Mouse (Mus musculus): Measurements from ENCODE around the gene H2-Oa. TPM values are rescaled to one million over a fixed set of nuclear protein-coding genes. Genes with fewer than 3 reads are reported as not detected.
A peak's percentile ranks its signal among the peaks of the same experiment; 100 is the strongest.

Gene H2-Oa
- total RNA-seq, 2 experiments from 2014 or later = not detected

DNA sequence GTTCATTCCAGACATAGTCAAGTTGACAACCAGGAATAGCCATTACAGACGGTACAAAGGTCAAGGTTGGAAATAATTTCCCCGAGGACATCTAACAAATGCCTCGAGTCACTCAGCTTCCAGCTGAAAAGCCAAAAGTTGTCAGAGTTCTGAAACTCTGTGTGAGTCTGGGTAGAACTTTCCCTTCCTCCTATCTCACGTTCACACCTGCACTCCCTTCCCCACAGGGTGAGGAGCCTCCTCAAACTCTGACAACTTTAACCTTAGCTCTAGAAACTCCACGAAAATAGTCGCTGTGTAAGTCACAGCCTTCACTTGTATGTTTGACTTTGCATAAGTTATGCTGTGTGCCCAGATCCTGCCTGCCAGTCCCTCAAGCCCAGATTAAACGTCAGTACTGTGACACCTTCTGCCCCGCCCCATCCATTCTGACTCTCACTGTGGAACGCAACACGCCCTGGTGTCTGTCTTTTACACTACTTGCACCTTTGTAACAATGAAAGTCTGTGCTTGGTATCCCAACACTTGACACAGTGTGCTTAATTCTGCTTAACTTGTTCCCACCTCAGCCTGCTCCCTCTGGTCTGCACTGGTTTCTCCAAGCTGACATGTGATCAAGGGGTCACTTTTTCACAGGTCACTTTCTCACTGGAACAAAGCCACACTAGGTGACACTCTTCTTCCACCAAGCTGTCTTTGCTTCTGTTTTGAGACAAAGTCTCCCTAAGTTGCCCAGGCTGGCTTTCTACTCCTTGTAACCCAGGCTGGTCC is 6.8 kb downstream of the H2-Oa start:
- intact Hi-C loops (cut with DNase I) = no loop called here
- DNase-seq = no peak

DNA sequence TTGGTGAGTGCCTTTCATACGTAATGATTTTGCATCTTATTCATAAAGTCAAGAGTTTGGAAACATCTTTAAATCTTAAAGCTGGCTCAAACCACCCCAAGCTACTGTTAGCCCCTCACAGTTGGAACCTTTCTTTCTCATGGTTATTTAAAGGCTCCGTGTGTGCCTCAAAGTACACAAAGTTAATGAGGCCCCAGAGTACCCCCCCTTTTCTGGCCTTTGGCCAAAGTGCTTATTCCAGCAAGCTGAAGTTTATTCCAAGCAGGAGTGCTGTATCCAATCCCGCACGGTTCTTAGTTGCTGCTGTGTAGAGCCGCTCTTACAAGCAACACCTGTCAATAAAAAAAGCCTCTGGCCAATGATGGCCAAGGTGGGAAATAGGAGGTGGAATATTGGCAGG is 7.4 kb downstream of the H2-Oa start:
- DNase-seq = no peak
- intact Hi-C loops (cut with DNase I) = no loop called here

DNA sequence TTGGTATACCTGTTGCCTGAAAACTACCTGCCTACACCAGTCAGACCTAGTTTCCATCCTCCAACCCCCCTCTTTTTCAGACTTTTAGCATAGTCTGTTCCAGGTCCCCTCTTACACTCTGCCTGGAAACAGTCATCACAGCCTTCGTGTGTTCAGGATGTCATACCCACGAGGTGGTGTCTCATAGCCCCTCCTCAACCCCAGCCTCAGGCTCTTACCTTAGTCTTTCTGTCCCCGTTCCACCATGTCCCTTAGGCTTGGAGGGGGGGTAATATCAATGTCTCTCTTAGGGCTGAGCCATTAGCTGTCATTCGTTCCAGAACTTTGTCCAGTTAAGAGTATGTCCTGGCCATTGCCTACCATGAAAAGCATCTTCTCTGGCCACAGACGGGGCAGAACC is 9.0 kb downstream of the H2-Oa start:
- intact Hi-C loops (cut with DNase I) = loop anchor here (5.0 kb wide), 1 partner anchor 66 kb away; no protein-coding TSS in a partner anchor
- no peak for DNase-seq

DNA sequence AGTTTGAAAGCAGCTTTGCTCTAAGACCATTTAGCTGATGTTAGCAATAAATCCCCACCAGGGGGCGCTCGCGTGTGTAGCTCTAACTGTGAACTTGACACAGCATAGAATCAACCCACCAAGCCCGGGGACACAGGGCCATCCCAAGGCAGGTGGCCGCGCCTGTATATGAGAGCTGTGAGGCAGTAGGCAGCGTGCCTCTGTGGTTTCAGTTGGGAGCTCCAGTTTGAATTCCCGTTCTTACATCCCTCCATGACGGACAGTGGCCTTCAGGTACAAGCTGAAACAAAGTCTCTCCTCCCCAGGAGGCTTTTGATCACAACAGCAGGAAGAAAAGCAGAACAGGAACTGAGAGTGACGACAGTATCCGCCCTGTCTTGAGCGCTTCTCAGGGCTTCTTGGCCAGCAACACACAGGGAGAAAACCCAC is 9.5 kb downstream of the H2-Oa start:
- peak; percentile 90 to 94 for DNase-seq
- intact Hi-C loops (cut with DNase I) = loop anchor here (5.0 kb wide), 1 partner anchor 66 kb away; no protein-coding TSS in a partner anchor

DNA sequence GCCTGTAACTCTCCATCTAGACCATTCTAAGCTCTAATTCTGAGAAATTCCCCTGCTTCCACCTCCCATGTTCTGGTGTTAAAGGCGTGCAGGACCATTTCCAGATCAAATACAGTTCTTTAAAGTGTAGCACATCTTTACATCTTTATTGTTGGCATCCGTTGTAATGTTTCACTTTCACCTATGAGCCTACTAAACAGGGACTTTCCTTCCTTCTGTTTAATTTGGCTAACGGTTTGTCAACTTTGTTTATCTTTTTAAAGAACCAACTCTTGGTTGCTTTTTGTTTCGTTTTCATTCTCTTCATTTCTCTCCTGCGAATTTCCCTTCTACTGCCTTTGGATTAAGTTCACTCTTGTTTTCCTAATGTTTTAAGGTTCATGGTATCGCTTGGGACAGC is 10.7 kb downstream of the H2-Oa start:
- intact Hi-C loops (cut with DNase I) = loop anchor here (5.0 kb wide), 1 partner anchor 64 kb away; no protein-coding TSS in a partner anchor
- DNase-seq = no peak

DNA sequence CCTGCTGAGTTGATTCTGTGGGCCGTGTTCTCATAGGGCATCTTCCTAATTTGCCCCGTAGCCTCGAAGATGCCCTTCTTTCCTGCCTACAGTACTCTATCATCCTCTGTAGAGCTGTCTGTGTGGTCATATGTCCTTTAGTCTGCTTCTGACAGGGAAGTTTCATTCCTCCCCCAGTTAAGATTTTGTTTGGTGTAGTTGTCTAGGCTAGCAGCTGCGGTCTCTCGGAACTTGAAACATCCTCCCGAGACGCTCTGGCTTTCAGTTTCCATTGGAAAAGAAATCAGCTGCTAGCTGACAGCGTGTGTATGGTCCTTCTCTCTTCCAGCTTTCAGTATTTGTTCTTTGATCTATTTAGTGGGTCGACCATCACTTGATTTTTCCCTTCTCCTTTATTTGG is 12.7 kb downstream of the H2-Oa start:
- intact Hi-C loops (cut with DNase I) = loop anchor here (5.0 kb wide), 1 partner anchor 62 kb away; no protein-coding TSS in a partner anchor
- DNase-seq = no peak

DNA sequence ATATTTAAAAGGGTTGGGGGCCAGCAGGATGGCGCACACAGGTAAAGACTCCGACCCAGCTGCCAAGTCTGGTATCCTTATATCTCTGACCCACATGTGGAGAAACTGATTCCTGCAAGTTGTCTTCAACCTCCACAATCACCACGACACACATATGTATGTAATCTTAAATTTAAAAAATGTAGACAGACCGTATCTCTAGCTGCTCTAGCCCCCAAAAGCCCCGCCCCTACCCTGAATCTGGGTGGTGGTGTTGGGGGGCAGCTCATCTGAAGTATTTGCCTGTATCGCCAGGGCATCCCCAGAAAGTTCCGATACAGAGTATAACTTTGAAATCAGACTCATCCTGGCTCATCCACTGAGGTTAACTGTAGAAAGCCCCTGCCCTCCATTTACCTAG is 14.4 kb downstream of the H2-Oa start:
- intact Hi-C loops (cut with DNase I) = no loop called here
- no peak for DNase-seq

DNA sequence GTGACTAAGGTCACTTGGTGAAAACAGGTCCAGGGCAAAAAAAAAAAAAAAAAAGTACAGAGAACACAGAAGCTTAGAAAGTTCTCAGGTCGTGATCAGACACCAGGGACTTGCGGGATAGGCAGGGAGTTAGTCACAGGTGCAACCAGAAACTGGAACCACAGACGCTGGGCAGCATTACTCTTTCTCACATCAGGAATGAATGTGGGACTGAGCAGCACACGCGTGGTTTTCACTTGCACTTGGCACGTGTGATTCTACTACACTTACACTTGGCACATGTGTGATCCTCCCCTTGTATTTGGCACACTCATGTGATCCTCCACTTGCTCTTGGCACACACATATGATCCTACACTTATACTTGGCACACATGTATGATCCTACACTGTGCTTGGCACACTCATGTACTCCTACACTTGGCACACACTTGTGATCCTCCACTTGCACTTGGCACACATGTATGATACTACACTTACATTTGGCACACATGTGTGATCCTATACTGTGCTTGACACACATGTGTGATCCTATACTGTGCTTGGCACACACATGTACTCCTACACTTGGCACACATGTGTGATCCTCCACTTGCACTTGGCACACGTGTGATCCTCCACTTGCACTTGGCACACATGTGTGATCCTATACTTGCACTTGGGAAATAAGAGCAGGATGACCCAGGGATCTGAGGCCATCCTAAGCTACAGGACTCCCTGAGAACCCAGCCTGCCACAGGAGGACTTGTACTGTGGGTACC is 15.1 kb downstream of the H2-Oa start:
- DNase-seq = no peak
- intact Hi-C loops (cut with DNase I) = no loop called here

DNA sequence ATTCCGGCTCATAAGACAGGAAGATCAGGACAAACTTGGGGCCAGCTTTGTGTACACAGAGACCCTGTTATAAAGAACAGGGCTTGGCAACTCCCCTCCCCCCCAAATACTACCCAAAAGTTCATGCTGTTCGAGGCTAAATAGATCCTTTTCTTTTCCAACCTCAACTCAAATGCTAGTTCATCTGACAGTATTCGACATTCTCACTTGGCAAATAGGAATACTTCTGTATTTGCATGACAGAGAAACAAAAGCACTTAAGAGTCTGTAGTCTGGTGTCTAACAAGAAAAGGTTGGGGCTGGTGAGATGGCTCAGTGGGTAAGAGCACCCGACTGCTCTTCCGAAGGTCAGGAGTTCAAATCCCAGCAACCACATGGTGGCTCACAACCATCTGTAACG is 16.3 kb downstream of the H2-Oa start:
- intact Hi-C loops (cut with DNase I) = no loop called here
- no peak for DNase-seq

DNA sequence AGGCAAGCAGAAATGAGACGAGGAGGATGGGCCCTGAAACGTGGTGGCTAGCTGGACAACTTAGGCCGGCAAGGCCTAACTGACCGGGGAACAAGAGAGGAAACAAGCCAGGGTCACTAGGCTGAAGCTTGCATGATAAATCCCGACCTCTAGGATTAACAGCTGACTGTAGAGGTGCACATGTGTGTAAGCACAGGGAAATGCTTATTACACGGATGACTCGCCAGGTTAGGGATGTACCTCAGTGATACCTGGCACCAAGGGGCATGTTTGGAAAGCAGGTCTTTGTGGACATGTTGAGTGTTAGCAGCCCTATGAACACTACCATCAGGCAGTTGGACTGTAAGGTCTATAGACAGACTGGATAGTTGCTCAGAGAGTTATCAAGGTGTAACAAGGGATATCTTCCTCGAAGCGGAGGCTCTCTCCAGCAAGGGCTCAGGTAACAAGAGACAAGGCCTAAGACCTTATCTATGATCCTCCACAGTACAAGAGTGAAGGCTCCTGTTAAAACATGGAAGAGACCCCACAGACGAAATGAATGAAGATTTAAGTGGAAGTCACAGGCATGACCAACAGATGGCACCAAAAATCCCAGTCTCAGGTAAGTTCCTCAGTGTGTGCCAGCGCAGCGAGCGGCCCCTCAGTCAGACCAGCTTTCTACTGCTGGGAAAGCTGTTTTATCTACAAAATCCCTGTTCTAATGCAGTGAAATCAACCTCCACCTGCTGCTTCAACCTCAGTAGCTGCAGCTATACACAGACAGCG is 17.1 kb downstream of the H2-Oa start:
- no peak for DNase-seq
- intact Hi-C loops (cut with DNase I) = no loop called here

DNA sequence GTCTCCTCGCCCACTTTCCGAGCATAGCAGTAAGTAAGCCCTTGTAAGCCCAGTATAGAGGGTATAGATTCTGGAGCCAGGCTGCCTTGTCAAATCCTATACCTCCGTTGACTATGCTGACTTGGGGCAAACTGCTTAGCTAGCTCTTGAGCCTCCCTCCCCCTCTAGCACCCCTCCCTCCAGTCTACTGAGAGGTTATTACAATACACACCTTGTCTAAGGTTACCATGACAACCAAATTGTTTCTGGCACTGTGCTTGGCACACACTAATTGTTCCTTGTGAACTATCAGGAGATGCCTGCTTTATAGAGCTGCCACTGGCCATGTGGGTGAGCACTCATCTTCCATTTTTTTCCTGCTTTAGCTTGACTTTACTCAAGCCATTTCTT is 17.7 kb downstream of the H2-Oa start:
- no peak for DNase-seq
- intact Hi-C loops (cut with DNase I) = loop anchor here (5.0 to 10.0 kb wide), 3 partner anchors 72 to 1135 kb away; partner anchors contain the start of genes Col11a2 and Ddx39b

DNA sequence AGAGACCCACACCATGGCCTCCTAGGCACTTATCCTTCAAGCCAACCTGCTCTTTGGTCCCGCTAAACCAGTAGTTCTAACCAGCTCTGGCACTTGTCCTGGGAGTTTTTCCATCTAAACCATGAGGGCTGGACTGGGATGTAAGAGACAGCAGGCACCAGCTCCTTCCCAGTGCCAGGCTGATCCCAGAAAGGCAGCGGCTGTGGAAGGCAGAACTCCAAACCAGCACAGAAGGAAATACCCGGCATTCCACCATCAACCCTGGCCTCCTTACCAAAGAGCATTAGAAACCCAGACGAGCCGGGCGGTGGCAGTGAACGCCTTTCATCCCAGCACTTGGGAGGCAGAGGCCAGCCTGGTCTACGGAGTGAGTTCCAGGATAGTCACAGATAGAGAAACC is 18.2 kb downstream of the H2-Oa start:
- intact Hi-C loops (cut with DNase I) = loop anchor here (5.0 to 10.0 kb wide), 3 partner anchors 73 to 1134 kb away; partner anchors contain the start of genes Col11a2 and Ddx39b
- DNase-seq = no peak

DNA sequence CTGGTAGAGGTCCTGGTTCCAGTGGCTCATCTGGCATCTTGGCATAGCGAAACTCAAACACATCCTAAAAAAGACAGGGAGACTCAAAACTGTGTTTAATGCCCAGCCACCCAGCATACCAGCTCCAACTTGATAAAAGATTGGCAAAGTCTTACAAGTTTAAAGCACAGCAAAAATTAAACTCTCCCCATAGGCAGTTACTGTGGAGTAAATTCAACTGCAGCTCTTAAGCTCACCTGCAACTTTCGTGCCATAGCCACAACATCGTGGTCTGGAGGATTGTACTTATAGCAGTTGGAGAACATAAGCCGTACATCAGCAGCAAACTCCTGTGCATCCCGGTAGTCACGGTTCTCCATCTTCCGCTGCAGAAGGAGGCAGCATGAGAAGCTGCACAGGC is 22.0 kb downstream of the H2-Oa start:
- no peak for DNase-seq
- intact Hi-C loops (cut with DNase I) = loop anchor here (5.0 to 10.0 kb wide), 3 partner anchors 77 to 1131 kb away; partner anchors contain the start of genes Col11a2 and Ddx39b

DNA sequence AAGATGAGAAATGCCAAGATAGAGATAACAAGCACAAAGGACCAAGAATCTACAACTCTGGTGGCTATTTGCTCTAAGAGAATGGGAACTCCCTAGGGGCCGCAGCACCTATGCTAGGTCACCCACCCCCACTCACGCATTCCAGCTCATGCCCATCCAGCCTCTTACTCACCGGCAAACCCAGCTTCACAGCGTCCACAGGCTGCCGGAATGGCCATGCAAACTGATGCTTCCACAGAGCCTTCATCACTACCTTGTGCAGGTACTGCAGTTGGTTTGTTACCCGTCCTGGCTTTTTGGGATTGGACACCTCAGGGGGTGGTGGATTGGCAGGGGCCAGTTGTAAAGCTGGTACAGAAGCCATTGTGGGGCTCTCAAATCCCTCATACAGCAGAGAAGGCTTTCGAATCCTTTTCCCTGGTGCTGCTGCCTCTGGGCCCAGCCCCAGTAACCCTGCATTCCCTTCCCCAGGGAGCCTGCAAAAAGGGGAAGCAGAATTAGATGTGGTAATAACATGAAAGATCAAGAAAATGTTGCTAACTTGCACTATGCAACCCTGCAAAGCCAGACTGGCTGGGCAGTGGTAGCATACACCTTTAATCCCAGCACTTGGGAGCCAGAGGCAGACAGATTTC is 24.7 kb downstream of the H2-Oa start:
- no peak for DNase-seq

DNA sequence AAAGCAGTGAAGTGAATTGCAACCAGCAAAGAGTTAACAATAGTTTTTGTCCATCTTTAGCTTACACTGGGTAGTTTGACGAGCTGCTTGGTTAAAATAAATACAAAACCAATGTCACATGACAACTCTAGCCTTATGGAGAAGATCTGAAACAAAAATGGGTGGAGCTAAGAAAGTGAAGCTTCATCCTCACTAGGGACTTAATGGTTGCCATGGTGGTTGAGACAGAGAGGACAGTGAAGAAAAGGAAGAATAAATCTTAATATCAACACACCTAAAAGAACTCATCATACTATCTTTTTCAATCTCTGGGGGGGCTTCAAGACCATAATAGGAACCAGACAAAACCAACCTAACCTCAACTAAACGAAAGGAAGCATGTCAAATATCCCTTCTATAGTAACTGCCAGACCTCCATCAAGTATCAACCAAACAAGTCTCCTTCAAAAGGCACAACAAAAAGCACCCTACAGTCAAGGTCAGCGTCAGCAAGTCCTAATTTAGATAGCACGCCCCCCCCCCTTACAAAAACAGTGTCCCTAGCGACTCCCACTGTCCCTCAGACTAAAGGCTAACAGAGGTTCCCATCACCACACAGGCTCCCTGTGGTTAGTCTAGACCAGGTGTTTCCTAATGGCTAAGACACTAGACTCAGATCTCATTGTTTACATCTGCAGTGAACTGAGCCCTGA is 25.4 kb downstream of the H2-Oa start:
- intact Hi-C loops (cut with DNase I) = loop anchor here (10.0 kb wide), 2 partner anchors 1037 to 1127 kb away; partner anchors contain the start of gene Ddx39b
- no peak for DNase-seq

More for the DNA sequence above, 24.7 kb downstream of the H2-Oa start:
- intact Hi-C loops (cut with DNase I) = loop anchor here (10.0 kb wide), 2 partner anchors 1038 to 1128 kb away; partner anchors contain the start of gene Ddx39b

DNA sequence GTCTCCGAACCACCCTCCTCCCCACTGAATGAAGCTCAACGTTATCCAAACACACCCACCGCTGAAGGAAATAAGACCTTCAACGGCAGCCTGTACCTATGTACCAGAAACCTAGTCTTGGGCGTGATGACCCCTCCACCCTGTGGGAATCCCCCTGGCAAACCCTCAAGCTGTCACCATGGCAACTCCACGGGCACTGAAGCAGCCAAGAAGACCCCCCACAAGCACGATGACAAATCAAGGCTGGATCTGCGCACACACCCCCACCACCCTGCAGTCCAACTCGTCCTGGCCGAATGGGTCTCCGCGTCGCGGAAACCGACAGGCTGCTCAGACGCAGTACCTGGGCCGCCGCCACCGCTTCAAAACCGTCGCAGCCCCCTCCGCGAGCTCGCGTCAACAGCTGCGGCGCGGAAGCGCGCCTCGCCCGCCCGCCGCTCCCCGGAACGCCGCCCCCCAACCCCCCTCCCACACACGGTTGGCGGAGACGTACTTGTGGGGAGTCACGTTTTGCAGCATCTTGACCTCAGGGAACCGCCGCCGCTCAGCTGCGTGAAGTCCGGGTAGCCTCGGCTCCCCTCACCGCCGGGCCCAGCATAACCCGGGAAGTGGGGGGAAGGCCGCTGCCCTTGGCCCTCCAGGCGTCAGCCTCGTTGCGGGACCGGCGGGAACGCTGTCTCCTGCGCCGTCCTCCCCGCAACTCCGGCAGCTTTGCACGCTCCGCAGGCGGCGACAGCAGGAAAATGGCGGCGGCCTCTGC is 26.2 kb downstream of the H2-Oa start:
- DNase-seq = peak in 1 of 2 experiments; percentile 45
- intact Hi-C loops (cut with DNase I) = loop anchor here (10.0 kb wide), 2 partner anchors 1037 to 1127 kb away; partner anchors contain the start of gene Ddx39b

DNA sequence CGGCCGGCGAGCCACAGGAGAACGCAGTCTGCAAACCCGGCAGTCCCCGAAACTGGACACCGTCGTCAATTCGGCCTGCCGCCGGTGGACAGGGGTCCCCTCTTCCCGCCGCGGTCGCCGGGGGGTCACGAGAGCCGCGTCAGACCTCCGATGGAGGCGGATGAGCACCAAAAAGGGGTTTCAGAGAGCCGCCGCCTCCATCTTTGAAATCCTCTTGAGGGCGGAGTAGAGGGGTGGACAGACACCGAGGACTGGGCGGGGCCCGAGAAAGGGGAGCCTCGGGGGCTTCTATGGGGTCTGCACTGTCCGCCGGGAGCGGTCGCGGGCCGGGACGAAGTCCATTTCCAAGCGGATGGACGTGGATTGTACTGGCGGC is 26.7 kb downstream of the H2-Oa start:
- DNase-seq = no peak
- intact Hi-C loops (cut with DNase I) = loop anchor here (10.0 kb wide), 2 partner anchors 1036 to 1126 kb away; partner anchors contain the start of gene Ddx39b
